Mouse (Mus musculus) liver, adult 2 months (tissue): Measurements from ENCODE around the gene Rps19.

Source experiments
- CTCF ChIP-seq: fragments of 200-500 bp; IDR thresholded peaks from 2 replicates; pipeline ENCODE4 v1.5.1; 2011; ENCODE audit warnings: low read depth, low read length, control low read depth
- POLR2A ChIP-seq: fragments of 200-500 bp; IDR thresholded peaks from 2 replicates; pipeline ENCODE4 v1.6.1; 2011; ENCODE audit warnings: low read length, control low read depth; ENCODE audit not compliant: insufficient read depth; ENCODE audit errors: extremely low read depth

GRCm38 (mm10) chr7:24931651-24932050, 47.5 kb downstream of the Rps19 start:
- no peak for TF ChIP-seq CTCF
- no peak for TF ChIP-seq POLR2A
